Mouse (Mus musculus) CH12.LX (cell line): ENCODE data around the gene Ube2l3.

Experiments
- CTCF ChIP-seq, 2 experiments: IDR thresholded peaks in 1 of 2; conservative IDR thresholded peaks in 1 of 2; 2 replicates each; pipeline ENCODE4 v1.5.1; 2011 to 2012; ENCODE audit warnings: low read depth in 2 of 2, low read length in 2 of 2, improper control_type of control experiment in 1 of 2, inconsistent platforms in 1 of 2, mild to moderate bottlenecking in 1 of 2, moderate library complexity in 1 of 2
- MAX ChIP-seq: IDR thresholded peaks from 2 replicates; pipeline ENCODE4 v1.6.1; 2011; ENCODE audit warnings: low read length, improper control_type of control experiment
- MEF2A ChIP-seq: IDR thresholded peaks from 2 replicates; pipeline ENCODE4 v1.6.1; 2014; ENCODE audit warnings: low read depth, mild to moderate bottlenecking, inconsistent platforms, low read length, improper control_type of control experiment, borderline replicate concordance
- NELFE ChIP-seq: IDR thresholded peaks from 2 replicates; pipeline ENCODE4 v1.6.1; 2011; ENCODE audit warnings: low read depth, low read length, improper control_type of control experiment
- NRF1 ChIP-seq: IDR thresholded peaks from 2 replicates; pipeline ENCODE4 v1.6.1; 2014; ENCODE audit warnings: low read depth, mild to moderate bottlenecking, inconsistent platforms, low read length, improper control_type of control experiment, moderate library complexity
- POLR2A ChIP-seq: IDR thresholded peaks from 2 replicates; pipeline ENCODE4 v1.6.1; 2011; ENCODE audit warnings: low read depth, mild to moderate bottlenecking, improper control_type of control experiment, low read length
- SIN3A ChIP-seq: IDR thresholded peaks from 2 replicates; pipeline ENCODE4 v1.6.1; 2012; ENCODE audit warnings: low read length, improper control_type of control experiment, inconsistent platforms
- UBTF ChIP-seq: IDR thresholded peaks from 2 replicates; pipeline ENCODE4 v1.6.1; 2012; ENCODE audit warnings: low read depth, mild to moderate bottlenecking, inconsistent platforms, low read length, improper control_type of control experiment, moderate library complexity

DNA sequence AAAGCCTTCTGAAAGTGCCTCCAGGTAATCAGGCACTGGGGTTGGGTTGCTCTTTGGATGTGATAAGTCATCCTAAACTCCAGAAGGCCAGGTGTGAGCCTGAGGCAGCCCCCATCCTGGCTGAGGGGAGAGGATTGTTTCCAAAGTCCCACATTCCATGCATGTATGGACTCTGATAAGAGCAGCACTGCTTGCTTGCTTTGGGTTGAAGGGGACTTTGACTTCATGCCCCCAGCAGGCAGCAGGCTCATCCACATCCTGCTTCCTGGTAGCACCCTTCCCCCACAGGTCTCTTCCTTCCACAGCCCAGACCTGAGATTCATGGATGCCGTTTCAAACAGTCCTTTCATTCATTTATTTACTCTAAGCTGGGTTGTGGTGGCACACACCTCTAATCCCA lies 41.3 kb upstream of the Ube2l3 start:
- TF ChIP-seq UBTF = no peak
- TF ChIP-seq NRF1 = no peak
- TF ChIP-seq MEF2A = no peak
- TF ChIP-seq NELFE = no peak
- no peak for TF ChIP-seq POLR2A
- TF ChIP-seq CTCF (conservative IDR thresholded peaks at IDR 0.05 in 1 of 2, IDR thresholded peaks at IDR 0.05 in 1 of 2; ENCODE audit: low read depth in 2 of 2, low read length in 2 of 2) = no peak
- TF ChIP-seq SIN3A = no peak
- no peak for TF ChIP-seq MAX
